Mouse (Mus musculus) liver, embryonic 11.5 days (tissue): ENCODE data around the gene Pgap2. TPM values are rescaled to one million over a fixed set of nuclear protein-coding genes. Genes with fewer than 3 reads are reported as not detected.

ENCODE experiments used
- ATAC-seq: fragments of 200-750 bp; cut with Nextera tagmentation; replicated peaks from 2 replicates; pipeline ENCODE4 v1.8.0; 2017; ENCODE audit warnings: moderate number of reproducible peaks, mild to moderate bottlenecking, moderate TSS enrichment, moderate library complexity; ENCODE audit not compliant: low FRiP score
- DNase-seq: peaks from one replicate; pipeline ENCODE4 v3.0.0-alpha.2; 2017; ENCODE audit warnings: low spot score
- H3K27ac ChIP-seq: fragments of 300-500 bp; sonication (generic); 2 replicates; pipeline ENCODE4 v1.5.1; 2014; ENCODE audit warnings: mild to moderate bottlenecking, low read depth, low read length, control low read depth
- H3K27me3 ChIP-seq: fragments of 300-500 bp; sonication (generic); replicated peaks from 2 replicates; pipeline ENCODE4 v1.6.1; 2014; ENCODE audit warnings: low read length, mixed read lengths; ENCODE audit not compliant: control insufficient read depth, insufficient read depth
- H3K36me3 ChIP-seq: fragments of 300-500 bp; sonication (generic); 2 replicates; pipeline ENCODE4 v1.6.1; 2014; ENCODE audit warnings: mild to moderate bottlenecking, low read length, moderate library complexity, mixed read lengths; ENCODE audit not compliant: control insufficient read depth, insufficient read depth
- H3K4me1 ChIP-seq: fragments of 300-500 bp; sonication (generic); replicated peaks from 2 replicates; pipeline ENCODE4 v1.6.1; 2014; ENCODE audit warnings: low read length, mixed read lengths; ENCODE audit not compliant: control insufficient read depth, insufficient read depth
- H3K4me2 ChIP-seq: fragments of 300-500 bp; sonication (generic); 2 replicates; pipeline ENCODE4 v1.6.1; 2014; ENCODE audit warnings: mild to moderate bottlenecking, control low read depth, moderate library complexity
- H3K4me3 ChIP-seq: fragments of 300-500 bp; sonication (generic); 2 replicates; pipeline ENCODE4 v1.5.1; 2014; ENCODE audit warnings: low read depth, low read length, control low read depth
- H3K9ac ChIP-seq: fragments of 300-500 bp; sonication (generic); 2 replicates; pipeline ENCODE4 v1.6.1; 2014; ENCODE audit warnings: low read depth, low read length, control low read depth
- H3K9me3 ChIP-seq: fragments of 300-500 bp; sonication (generic); 2 replicates; pipeline ENCODE4 v1.6.1; 2016; ENCODE audit warnings: low read length, inconsistent platforms, mixed read lengths; ENCODE audit not compliant: control insufficient read depth
- WGBS: fragments of 180-500 bp; shearing (Covaris S2); extraction: QIAGEN DNeasy Blood & Tissue Kit; methylation state at CpG from one replicate; pipeline ENCODE4 v1.1.7; 2014; 5-methylcytosine and 5-hydroxymethylcytosine counted together
- polyA plus RNA-seq: library from polyadenylated mRNA; unstranded; fragments of >200 nt; fragmentation: Nextera tagmentation; extraction: Ambion mirVana; gene quantifications from 2 replicates; pipeline ENCODE4 v1.2.1, GENCODE M21; 2014

The Pgap2 gene
- polyA plus RNA-seq, 1 experiment from 2014 or later: 40.0 TPM

DNA sequence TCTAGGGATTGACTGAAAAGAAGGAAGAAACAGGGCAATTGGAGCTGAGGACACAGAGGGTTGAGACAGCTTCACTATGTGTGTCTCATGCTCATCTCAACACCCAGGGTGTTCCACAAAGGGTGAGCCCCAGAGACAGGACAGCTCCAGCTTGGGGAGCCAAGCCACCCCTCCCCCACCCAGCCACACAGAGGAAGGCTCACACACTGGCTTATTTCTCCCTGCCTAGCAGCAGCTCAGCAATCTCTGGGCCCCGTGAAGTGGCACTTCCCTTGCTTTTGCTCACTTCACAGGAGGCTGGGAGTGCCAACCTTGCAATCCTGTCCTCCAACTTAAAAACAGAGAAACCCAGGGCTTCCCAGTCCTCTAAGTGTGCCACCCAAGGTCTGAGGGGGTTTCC is 35.8 kb downstream of the Pgap2 start:
- Histone ChIP-seq H3K4me1 (peaks cover 70% of the 10 kb centered on the region), H3K9me3 (no peaks in the 10 kb centered on the region), H3K27me3 (no peaks in the 10 kb centered on the region), H3K27ac (peak overlapping the region; percentile 37; the same call in 1 of the 2 replicates), H3K36me3 (peaks cover 9% of the 10 kb centered on the region; the same call in 1 of the 2 replicates), H3K4me3 (0 out of 2 replicates have a peak overlapping the region, but pooled peaks have one; percentile 13), H3K4me2 (peak overlapping the region; percentile 95), H3K9ac (no peak overlapping the region)
- DNase-seq: no peak
- WGBS: 5% methylated on average over 1 of the region's 1 CpGs
- ATAC-seq: no peak

DNA sequence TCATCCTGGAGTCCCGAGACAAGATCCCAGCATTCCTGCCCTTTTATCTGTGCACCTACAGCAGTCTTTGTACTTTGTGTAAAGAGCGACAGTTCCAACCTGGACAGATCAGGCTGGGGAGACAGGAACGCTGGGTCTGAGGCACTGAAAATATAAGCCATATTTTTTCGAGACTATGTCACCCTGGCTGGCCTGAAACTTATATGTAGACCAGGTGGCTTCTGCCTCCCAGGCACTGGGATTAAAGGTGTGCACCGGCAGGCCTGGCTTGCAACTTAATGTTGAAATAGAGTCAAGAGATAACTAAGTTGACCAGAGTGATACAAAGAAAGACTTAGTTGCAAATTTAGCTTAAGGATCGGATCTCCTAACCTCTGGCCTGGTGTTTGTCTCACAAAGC is 36.3 kb downstream of the Pgap2 start:
- peaks cover 4% of the 10 kb centered on the region; the same call in 1 of the 2 replicates for H3K36me3 ChIP-seq
- H3K9me3 ChIP-seq: no peaks in the 10 kb centered on the region
- H3K27me3 ChIP-seq: no peaks in the 10 kb centered on the region
- H3K9ac ChIP-seq: no peak overlapping the region; the same call in 1 of the 2 replicates
- ATAC-seq (no peak), DNase-seq (no peak)
- H3K4me3 ChIP-seq: 0 out of 2 replicates have a peak overlapping the region, but pooled peaks have one; percentile 13
- WGBS: 46% methylated on average over 6 of the region's 6 CpGs
- H3K4me2 ChIP-seq: peak overlapping the region; percentile 95
- peaks cover 72% of the 10 kb centered on the region for H3K4me1 ChIP-seq
- H3K27ac ChIP-seq: peak overlapping the region; percentile 37; the same call in 1 of the 2 replicates

- peak overlapping the region; percentile 95 for H3K4me2 ChIP-seq
- peak overlapping the region; percentile 26 for H3K27ac ChIP-seq
- peak overlapping the region; percentile 91 for H3K4me3 ChIP-seq
- peak overlapping the region; percentile 94 for H3K9ac ChIP-seq
- 0 out of 2 replicates have a peak, but pooled peaks cover 2% of the 10 kb centered on the region for H3K36me3 ChIP-seq
- no peaks in the 10 kb centered on the region for H3K27me3 ChIP-seq
- no peak for DNase-seq
- H3K4me1 ChIP-seq: peaks cover 70% of the 10 kb centered on the region
- H3K9me3 ChIP-seq: no peaks in the 10 kb centered on the region
- no peak for ATAC-seq
- WGBS: 38% methylated on average over 12 of the region's 12 CpGs
Observed at GRCm38 (mm10) chr7:102246956-102247797, 37.2 kb downstream of the Pgap2 start.

GRCm38 (mm10) chr7:102248691-102249404 is 38.8 kb downstream of the Pgap2 start:
- Histone ChIP-seq H3K4me1 (peaks cover 57% of the 10 kb centered on the region), H3K9ac (peak overlapping the region; percentile 94), H3K4me2 (peak overlapping the region; percentile 95), H3K9me3 (no peaks in the 10 kb centered on the region), H3K36me3 (0 out of 2 replicates have a peak, but pooled peaks cover 2% of the 10 kb centered on the region), H3K4me3 (peak overlapping the region; percentile 91), H3K27ac (peak overlapping the region; percentile 98), H3K27me3 (no peaks in the 10 kb centered on the region)
- DNase-seq: no peak
- no peak; the same call in 1 of the 2 replicates for ATAC-seq
- 11% methylated on average over 16 of the region's 16 CpGs for WGBS

GRCm38 (mm10) chr7:102249531-102249895 is 39.5 kb downstream of the Pgap2 start:
- no peaks in the 10 kb centered on the region for H3K27me3 ChIP-seq
- ATAC-seq: peak; percentile 28
- no peaks in the 10 kb centered on the region for H3K9me3 ChIP-seq
- H3K9ac ChIP-seq: peak overlapping the region; percentile 94
- WGBS: under 1% methylated on average over 23 of the region's 23 CpGs
- H3K4me1 ChIP-seq: peaks cover 52% of the 10 kb centered on the region
- peak overlapping the region; percentile 91 for H3K4me3 ChIP-seq
- H3K36me3 ChIP-seq: 0 out of 2 replicates have a peak, but pooled peaks cover 2% of the 10 kb centered on the region
- no peak for DNase-seq
- peak overlapping the region; percentile 95 for H3K4me2 ChIP-seq
- H3K27ac ChIP-seq: peak overlapping the region; percentile 98

GRCm38 (mm10) chr7:102249896-102250630 is 40.1 kb downstream of the Pgap2 start:
- H3K27me3 ChIP-seq: no peaks in the 10 kb centered on the region
- H3K9ac ChIP-seq: peak overlapping the region; percentile 94
- WGBS: under 1% methylated on average over 44 of the region's 49 CpGs
- H3K4me3 ChIP-seq: peak overlapping the region; percentile 91
- DNase-seq (peak; percentile 90), ATAC-seq (peak; percentile 81)
- 0 out of 2 replicates have a peak, but pooled peaks cover 2% of the 10 kb centered on the region for H3K36me3 ChIP-seq
- peak overlapping the region; percentile 98 for H3K27ac ChIP-seq
- peak overlapping the region; percentile 95 for H3K4me2 ChIP-seq
- H3K4me1 ChIP-seq: peaks cover 47% of the 10 kb centered on the region
- H3K9me3 ChIP-seq: no peaks in the 10 kb centered on the region

DNA sequence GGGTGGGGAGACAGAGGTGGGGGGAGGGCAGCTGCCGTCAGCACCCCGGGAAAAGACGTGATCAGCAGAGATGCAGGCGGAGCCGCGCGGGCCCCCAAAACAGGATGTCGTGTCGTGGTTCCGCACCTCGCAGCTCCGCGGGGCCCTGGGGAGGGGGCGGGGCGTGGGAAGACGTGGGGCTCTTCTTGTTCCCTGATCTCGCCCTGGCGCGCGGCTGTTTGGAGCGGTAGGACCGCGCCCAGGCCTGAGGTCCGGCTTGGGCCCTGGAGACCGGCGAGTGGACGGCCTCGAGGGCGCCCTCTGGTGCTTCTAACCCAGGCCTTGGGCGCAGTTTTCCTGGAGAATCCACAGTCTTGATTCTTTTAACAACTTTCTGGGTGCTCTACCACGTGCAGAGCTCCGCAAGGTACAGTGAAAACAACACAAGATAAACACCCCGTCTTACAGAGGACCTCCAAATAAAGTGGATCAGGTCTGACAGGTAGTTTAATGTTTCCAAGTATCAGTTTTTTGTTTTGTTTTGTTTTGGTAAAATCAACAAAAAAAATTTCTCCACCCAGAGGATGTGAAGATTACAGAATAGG is 40.7 kb downstream of the Pgap2 start:
- Histone ChIP-seq H3K4me3 (peak overlapping the region; percentile 91), H3K9me3 (no peaks in the 10 kb centered on the region), H3K27me3 (no peaks in the 10 kb centered on the region), H3K36me3 (0 out of 2 replicates have a peak, but pooled peaks cover 2% of the 10 kb centered on the region), H3K4me2 (peak overlapping the region; percentile 95), H3K27ac (peak overlapping the region; percentile 98), H3K9ac (peak overlapping the region; percentile 94), H3K4me1 (peaks cover 40% of the 10 kb centered on the region)
- WGBS: under 1% methylated on average over 33 of the region's 33 CpGs
- DNase-seq: no peak
- ATAC-seq: peak; percentile 65

DNA sequence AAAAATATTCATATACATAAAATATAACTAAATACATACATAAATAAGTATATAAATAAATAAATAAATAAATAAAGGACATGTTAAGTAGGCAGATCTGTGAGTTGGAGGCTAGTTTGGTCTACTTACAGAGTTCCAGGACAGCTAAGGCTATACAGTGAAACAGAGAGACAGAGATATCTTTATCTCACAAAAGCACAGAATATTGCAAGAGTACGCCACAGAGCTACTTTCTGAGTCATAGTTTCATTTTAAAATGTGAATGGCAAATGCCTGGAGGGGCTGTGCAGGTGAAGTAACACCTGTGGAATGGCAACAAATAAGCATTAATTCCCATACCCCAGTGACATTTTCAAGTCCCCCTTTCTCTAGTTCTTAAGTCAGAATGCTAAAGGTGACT is 43.6 kb downstream of the Pgap2 start:
- Histone ChIP-seq H3K9ac (no peak overlapping the region), H3K4me2 (peak overlapping the region; percentile 6), H3K36me3 (no peaks in the 10 kb centered on the region), H3K27ac (no peak overlapping the region), H3K27me3 (no peaks in the 10 kb centered on the region), H3K9me3 (no peaks in the 10 kb centered on the region), H3K4me1 (peaks cover 11% of the 10 kb centered on the region), H3K4me3 (no peak overlapping the region)
- WGBS: 53% methylated on average over 1 of the region's 1 CpGs
- DNase-seq (no peak), ATAC-seq (no peak)
